Mouse (Mus musculus): ENCODE measurements at regions not wholly inside any gene's neighbourhood (a gene's known extent, or its start where the extent isn't known, plus 50 kb on each side); places are given as distances from the start of the nearest gene placed in this dataset.

DNA sequence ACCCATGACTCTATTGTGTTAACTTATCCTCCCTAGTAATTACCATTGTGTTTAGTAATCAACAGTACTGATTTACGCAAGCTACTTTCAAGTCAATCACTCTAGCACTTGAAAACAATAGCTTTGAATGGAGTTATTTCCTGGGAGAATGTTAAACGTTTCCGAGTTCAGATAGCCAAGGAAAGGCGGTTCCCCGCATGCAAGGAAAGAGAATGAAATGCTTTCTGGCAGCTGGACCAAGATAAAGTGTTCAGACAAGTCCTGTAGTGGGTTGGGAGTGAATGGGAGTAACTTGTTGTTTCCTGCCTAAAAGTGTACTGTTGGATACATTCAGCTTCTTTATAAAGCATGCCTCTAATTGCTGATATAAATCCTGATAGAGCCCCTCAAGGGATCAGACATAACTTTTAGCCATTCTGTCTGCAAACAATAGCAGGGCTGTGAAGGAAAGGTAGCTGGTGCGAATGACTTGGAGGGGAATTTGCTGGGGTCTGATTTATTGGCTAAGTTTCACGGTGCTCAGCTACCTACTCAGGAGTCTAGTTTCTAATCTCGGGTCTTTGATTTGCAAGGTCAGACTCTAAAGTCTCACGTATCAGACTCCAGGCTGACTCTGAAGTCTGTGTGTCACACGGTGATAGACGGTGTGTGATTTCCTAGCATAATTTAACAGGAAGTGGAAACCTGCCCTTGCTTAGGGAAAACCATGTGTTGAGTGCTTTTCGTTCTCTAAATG, 76.1 kb downstream of the Tmem100 start:
- H3K36me3 ChIP-seq (ENCODE audit: control insufficient read depth, insufficient read depth, low read length): no peaks in the 10 kb centered on the region
- H3K27ac ChIP-seq (ENCODE audit: insufficient read depth, low read depth, low read length): no peak overlapping the region
- H3K4me3 ChIP-seq (ENCODE audit: low read depth, low read length): no peak overlapping the region
- no peaks in the 10 kb centered on the region for H3K27me3 ChIP-seq (ENCODE audit: control insufficient read depth, insufficient read depth, low read length)
- TF ChIP-seq CTCF (IDR thresholded peaks at IDR 0.05; ENCODE audit: extremely low read depth, insufficient read length, insufficient replicate concordance, low read depth, low read length): no peak
- no peaks in the 10 kb centered on the region for H3K4me1 ChIP-seq (ENCODE audit: control insufficient read depth, insufficient read depth, insufficient read length, low read length)
- 32% methylated on average over 12 of the region's 12 CpGs for WGBS

- TF ChIP-seq CTCF (IDR thresholded peaks at IDR 0.05; ENCODE audit: extremely low read depth, insufficient read length, insufficient replicate concordance, low read depth, low read length): no peak
- TF ChIP-seq POLR2A (IDR thresholded peaks at IDR 0.05; ENCODE audit: low read depth, low read length): no peak
- H3K27me3 ChIP-seq (ENCODE audit: control insufficient read depth, insufficient read depth, low read length): no peaks in the 10 kb centered on the region
- no peak overlapping the region for H3K4me3 ChIP-seq (ENCODE audit: low read depth, low read length)
- no peak overlapping the region for H3K27ac ChIP-seq (ENCODE audit: insufficient read depth, low read depth, low read length)
- no peaks in the 10 kb centered on the region for H3K36me3 ChIP-seq (ENCODE audit: control insufficient read depth, insufficient read depth, low read length)
- 58% methylated on average over 2 of the region's 2 CpGs for WGBS
- H3K4me1 ChIP-seq (ENCODE audit: control insufficient read depth, insufficient read depth, insufficient read length, low read length): no peaks in the 10 kb centered on the region
Measured at GRCm38 (mm10) chr11:90109681-90110111, 77.8 kb upstream of the Gm45716 start.

- H3K27ac ChIP-seq (ENCODE audit: insufficient read depth, low read depth, low read length): no peak overlapping the region
- H3K4me3 ChIP-seq (ENCODE audit: low read depth, low read length): no peak overlapping the region
- H3K4me1 ChIP-seq (ENCODE audit: control insufficient read depth, insufficient read depth, insufficient read length, low read length): no peaks in the 10 kb centered on the region
- H3K27me3 ChIP-seq (ENCODE audit: control insufficient read depth, insufficient read depth, low read length): no peaks in the 10 kb centered on the region
- TF ChIP-seq CTCF (IDR thresholded peaks at IDR 0.05; ENCODE audit: extremely low read depth, insufficient read length, insufficient replicate concordance, low read depth, low read length) (no peak), POLR2A (IDR thresholded peaks at IDR 0.05; ENCODE audit: low read depth, low read length) (no peak)
- 76% methylated on average over 3 of the region's 3 CpGs for WGBS
- H3K36me3 ChIP-seq (ENCODE audit: control insufficient read depth, insufficient read depth, low read length): no peaks in the 10 kb centered on the region
Measured at GRCm38 (mm10) chr11:90110170-90110569, 77.3 kb upstream of the Gm45716 start.

GRCm38 (mm10) chr11:90112174-90112573, 75.3 kb upstream of the Gm45716 start:
- Histone ChIP-seq H3K27ac (ENCODE audit: insufficient read depth, low read depth, low read length) (no peak overlapping the region), H3K36me3 (ENCODE audit: control insufficient read depth, insufficient read depth, low read length) (no peaks in the 10 kb centered on the region), H3K4me3 (ENCODE audit: low read depth, low read length) (no peak overlapping the region), H3K4me1 (ENCODE audit: control insufficient read depth, insufficient read depth, insufficient read length, low read length) (no peaks in the 10 kb centered on the region), H3K27me3 (ENCODE audit: control insufficient read depth, insufficient read depth, low read length) (no peaks in the 10 kb centered on the region)
- 87% methylated on average over 7 of the region's 7 CpGs for WGBS
- TF ChIP-seq POLR2A (IDR thresholded peaks at IDR 0.05; ENCODE audit: low read depth, low read length) (no peak), CTCF (IDR thresholded peaks at IDR 0.05; ENCODE audit: extremely low read depth, insufficient read length, insufficient replicate concordance, low read depth, low read length) (no peak)

DNA sequence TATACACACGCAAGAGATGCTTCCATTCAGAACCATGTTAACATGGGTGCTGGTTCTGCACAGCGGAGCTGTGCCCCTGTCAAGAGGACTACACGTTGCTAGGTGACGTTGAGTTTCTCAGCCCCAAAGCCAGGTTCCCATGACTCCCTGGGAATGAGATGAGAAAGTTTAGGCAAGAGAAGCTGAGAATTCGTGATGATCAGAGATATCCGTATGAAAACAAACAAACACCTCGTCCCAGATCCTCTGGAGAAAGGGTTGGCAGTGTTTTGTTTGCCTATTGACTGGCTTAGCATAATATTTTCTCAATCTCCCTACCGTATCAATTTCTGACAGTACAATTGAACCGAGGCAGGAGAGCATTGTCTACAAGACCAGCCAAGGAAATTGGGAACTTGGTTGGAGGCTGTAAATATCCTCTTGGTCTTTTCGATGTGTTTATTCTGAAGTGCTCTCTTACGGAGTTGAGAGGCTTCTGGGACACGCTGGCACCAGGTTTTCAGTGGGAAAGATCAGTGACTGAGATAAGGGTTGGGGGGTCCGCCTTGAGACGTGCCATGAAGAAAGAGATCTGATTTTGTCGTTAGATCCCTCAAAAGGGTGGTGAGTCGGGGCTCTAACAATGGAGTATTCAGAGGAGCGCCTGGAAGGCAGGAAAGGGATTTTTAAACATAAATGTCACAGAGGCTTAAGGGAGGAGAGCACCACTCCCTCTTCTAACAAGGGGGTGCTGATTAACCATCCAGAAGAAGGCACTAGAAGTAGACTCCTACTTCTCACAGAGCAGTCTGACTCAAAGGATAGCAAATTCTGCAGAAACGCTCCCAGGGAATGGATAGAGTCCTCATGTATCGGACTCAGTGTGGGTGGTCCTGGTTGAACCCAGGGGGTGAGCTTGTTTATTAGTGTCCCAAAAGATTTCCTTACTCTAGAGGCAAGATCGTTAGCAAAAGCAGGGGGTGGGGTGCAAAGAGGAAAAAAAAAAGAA, 70.5 kb upstream of the Gm45716 start:
- 40% methylated on average over 20 of the region's 20 CpGs for WGBS
- no peaks in the 10 kb centered on the region for H3K4me1 ChIP-seq (ENCODE audit: control insufficient read depth, insufficient read depth, insufficient read length, low read length)
- no peak overlapping the region for H3K27ac ChIP-seq (ENCODE audit: insufficient read depth, low read depth, low read length)

GRCm38 (mm10) chr11:90117664-90118295, 69.7 kb upstream of the Gm45716 start:
- Histone ChIP-seq H3K4me1 (ENCODE audit: control insufficient read depth, insufficient read depth, insufficient read length, low read length) (no peaks in the 10 kb centered on the region), H3K27ac (ENCODE audit: insufficient read depth, low read depth, low read length) (no peak overlapping the region)

More for the DNA sequence above, 70.5 kb upstream of the Gm45716 start:
- Histone ChIP-seq H3K4me3 (ENCODE audit: low read depth, low read length) (no peak overlapping the region), H3K36me3 (ENCODE audit: control insufficient read depth, insufficient read depth, low read length) (no peaks in the 10 kb centered on the region), H3K27me3 (ENCODE audit: control insufficient read depth, insufficient read depth, low read length) (no peaks in the 10 kb centered on the region)
- TF ChIP-seq CTCF (IDR thresholded peaks at IDR 0.05; ENCODE audit: extremely low read depth, insufficient read length, insufficient replicate concordance, low read depth, low read length): no peak
- TF ChIP-seq POLR2A (IDR thresholded peaks at IDR 0.05; ENCODE audit: low read depth, low read length): no peak

More at GRCm38 (mm10) chr11:90117664-90118295, 69.7 kb upstream of the Gm45716 start:
- Histone ChIP-seq H3K4me3 (ENCODE audit: low read depth, low read length) (no peak overlapping the region), H3K36me3 (ENCODE audit: control insufficient read depth, insufficient read depth, low read length) (no peaks in the 10 kb centered on the region), H3K27me3 (ENCODE audit: control insufficient read depth, insufficient read depth, low read length) (no peaks in the 10 kb centered on the region)
- 49% methylated on average over 5 of the region's 5 CpGs for WGBS
- TF ChIP-seq CTCF (IDR thresholded peaks at IDR 0.05; ENCODE audit: extremely low read depth, insufficient read length, insufficient replicate concordance, low read depth, low read length): no peak
